Mouse (Mus musculus): ENCODE measurements at regions not wholly inside any gene's neighbourhood (a gene's known extent, or its start where the extent isn't known, plus 50 kb on each side); places are given as distances from the start of the nearest gene placed in this dataset.

DNA sequence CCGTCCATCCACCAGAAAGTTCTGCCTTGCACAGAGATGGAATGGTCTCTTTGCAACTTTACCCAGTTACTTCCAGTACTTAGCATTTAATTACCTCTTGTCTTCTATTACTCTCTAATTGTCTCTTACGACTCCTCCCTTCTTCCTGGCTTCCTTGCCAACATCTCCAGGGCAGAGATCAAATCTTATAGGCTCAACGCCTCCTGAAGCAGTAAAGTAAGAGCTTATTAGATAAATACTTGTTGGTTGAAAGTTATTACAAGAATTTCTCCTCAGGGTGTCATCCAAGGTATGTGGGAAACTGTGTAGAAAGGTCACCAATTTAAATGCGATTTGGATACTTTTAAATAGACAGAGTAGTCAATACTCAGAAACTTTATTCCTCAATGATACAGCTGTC, 528.8 kb downstream of the 1810013L24Rik start:
- no peak for DNase-seq

DNA sequence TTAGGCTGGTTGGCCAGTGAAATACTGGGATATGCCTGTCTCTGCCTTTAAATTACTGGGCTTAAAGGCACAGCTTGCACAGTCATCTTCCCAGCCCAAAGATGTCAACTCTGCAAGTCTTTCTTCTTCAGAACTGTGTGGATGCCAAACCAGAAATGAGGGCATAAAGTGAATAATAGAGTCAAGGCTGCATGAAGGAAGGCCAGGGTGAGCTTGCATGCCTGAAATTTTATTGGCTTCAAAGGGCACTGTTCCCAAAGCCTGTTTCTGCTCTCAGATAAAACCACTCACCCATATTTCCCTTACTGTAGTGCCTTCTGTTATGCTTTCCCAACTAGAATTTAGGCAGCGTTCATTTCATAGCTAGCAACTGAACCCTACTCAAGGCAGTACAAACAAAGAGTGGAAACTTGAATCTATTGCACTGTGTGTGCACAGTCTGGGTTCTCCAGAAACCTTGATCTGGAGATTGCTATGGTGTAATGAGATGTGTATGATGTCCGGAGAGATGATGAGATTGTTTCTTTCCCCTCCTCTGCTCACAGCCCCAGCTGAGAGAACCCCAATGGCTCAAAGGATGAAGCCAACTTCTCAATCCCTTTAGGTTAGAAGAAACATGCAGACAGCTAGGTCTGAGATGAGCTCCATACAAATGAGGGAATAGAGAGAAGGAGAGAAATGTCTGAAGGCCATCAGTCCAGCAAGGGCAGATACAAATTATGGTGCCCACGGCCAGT, 529.7 kb downstream of the 1810013L24Rik start:
- DNase-seq = no peak

DNA sequence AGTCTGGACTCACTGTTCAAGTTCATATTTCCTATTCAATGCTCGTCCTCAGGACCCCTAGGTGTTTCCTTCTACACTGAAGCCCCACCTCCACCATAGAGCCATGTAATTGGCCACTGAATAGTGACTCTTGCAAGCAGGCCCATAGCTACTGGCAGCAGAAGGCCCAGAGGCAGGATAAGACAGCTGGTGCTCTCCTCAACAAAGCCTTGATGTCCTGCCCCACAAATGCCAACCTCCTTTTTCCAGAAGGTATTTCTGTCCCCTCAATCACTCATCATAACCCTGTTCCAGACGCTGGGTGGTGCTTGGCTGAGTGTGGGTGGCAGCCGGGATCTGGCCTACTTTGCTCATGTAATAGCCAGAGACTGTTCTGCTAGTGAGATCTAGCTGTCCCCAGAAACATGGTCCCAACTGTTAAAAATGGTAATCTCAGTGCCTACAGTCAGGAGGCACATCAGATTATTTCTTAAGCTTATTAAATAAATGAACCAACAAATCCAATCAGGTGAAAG, 530.9 kb downstream of the 1810013L24Rik start:
- DNase-seq = no peak

DNA sequence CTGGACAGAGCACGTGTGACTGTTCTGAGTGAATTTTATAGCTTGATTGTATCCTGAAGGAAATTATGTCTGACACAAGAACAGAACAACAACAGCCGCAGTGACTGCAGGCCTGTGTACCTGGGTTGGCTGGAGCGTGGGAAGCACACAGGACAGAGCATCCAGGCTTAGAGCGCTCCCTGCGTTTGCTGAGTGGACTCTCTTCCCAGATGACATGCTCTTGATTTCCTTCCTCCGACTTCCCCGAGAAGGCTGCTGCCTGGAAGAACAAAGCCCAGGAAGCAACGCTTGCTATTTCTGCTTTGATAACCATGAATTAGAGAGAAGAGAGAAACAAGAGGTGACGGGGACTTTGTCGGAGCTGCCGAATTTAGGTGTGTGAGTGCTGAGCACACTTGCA, 532.2 kb downstream of the 1810013L24Rik start:
- no peak for DNase-seq

DNA sequence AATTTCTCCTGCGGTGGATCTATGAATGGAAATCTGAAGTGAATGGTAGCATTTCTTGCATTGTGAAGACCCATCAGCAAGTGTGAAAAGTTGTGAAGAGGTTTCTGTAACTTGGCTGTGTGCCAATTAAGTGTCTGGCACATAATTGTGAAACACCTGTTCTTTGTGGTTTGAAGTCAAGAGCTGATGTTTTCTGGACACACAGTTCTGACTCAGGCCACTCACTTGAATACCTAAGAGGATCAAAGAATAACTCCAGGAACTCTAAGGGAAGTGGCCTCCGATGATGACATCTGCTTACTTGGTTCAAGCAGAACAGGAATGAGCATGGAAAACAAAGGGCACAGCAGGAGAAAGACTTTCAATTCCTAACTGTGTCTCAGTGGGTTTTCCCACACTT, 534.2 kb downstream of the 1810013L24Rik start:
- DNase-seq = peak; percentile 67

DNA sequence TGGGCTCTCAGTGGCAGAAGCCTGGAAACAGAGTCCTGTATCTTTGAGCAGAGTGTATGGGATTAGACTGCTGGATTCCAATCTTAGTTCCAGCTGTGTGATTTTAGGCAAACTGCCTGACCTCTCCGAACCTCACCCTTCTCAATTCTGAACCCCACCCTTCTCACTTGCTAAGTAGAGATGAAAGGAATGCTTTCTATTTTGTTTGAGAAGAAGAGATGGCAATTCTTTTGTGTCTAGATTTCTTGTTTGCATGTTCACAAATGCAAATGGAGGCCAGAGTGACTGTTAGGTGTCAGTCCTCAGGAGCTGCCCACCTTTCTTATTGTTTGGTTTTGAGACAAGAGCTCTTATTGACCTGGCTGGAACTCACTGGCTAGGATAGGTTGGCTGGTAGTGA, 561.1 kb downstream of the 1810013L24Rik start:
- no peak for DNase-seq

DNA sequence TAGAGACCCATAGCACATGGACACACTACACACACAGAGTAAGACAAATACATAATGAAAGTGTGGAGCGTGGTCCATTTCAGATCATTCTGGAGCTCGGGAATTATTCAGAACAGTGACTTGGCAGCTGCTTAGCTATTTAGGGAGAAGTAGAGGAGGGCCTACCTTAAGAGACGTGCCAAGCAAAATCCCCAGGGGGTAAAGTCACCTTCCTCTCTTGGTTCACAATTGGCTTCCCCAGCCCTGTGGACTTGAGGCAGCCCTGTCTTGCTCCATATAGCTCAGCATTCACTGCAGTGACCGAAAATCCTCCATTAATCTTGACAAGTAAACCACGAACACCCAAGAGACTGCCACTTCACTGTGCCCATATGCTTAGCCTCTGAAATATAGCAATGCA, 574.8 kb downstream of the 1810013L24Rik start:
- no peak for DNase-seq

DNA sequence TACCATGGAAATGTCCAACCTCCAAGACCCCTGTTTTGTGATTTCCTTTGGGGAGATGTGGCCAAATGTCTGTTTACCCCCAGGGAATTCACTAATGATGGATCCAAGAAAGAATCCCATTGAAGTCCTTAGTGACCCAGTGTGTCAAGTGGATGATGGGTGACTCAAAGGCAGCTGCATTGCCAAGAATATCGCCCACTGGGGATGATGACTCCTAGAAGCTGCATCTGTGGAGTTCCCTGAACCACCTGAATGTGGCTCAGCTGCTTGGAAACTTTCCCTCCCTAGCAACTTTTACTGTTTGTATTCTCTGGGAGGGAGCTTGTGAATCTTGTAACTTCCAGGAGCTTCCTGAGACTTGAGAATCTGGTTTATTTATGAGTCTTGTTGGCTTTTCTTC, 578.3 kb downstream of the 1810013L24Rik start:
- DNase-seq = no peak

DNA sequence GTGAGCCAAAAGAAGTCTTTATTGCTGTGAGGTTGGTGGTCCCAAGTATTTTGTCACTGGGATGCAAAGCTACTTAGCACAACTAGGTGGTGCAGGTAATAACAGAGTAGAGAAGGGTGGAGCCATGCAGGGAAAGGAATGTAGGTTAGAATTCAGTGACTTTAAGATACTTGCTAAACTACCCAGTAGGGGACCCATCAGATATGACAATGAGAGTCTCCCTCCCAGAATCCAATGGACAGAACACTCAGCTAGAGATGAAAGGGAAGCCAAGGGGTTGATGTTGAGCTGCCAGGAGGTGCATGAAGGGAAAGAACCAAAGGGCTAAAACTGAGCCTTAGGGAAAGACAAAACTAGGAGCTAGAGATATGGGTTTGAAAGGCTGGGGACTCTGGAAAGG, 564.9 kb downstream of the Grin2a start:
- no peak for DNase-seq

DNA sequence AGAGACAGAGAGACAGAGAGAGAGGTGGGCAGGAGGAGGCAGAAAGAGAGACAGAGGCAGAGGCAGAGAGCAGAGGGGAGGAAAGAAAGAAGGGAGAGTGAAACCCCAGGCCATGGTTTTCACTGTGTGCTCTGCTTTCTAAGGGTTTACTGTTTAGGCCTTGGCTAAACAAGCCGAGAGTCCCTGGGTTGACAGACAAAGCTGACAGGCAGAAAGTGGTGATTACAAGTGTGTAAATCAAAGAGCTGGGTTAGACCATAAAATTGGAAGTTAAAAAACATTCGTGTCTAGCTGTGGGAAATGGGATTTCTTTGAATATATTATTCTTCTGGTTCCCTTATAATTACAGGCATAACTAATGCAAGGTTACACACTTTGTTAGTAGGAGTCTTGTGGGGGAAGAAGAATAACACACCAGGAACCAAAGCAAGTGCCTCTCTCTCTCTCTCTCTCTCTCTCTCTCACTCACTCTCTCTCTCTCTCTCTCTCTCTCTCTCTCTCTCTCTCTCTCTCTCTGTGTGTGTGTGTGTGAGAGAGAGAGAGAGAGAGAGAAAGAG, 556.0 kb downstream of the Grin2a start:
- DNase-seq = no peak

DNA sequence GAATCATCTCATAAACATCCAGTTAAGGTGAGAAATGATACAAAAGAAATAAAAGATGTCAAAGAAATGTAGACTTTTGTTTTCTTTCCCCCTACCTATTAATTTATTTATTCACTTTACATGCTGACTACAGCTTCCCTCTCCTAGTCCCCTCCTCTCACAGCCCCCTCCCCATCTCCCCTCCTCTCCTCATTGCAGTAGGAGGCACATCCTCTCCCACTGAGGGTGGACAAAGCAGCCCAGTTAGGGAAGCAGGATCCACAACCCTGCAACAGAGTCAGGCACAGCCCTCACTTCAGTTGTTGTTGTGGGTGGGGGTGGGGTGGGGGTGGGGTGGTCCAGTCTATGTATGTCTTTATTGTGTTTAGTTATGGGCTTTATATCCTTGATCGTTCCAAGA, 555.5 kb downstream of the Grin2a start:
- no peak for DNase-seq

DNA sequence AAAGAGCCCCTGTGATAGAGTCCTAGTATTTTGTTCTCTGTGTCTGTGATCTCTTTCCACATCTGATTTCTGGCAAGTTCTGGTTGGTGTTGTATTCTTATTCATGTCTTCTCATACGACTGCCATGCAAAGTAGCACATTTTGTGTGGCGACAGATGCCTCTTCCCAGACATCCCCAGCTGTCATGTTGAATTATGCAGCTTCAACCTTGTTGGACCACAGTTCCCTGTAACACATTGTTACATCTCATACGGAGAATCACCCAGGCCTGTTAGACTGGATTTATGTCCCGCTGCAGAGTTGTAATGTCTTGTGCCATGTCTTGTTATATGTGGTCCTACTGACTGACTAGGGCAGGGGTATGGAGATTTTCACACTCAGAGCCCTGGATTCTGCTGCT, 543.3 kb downstream of the Grin2a start:
- DNase-seq = no peak

DNA sequence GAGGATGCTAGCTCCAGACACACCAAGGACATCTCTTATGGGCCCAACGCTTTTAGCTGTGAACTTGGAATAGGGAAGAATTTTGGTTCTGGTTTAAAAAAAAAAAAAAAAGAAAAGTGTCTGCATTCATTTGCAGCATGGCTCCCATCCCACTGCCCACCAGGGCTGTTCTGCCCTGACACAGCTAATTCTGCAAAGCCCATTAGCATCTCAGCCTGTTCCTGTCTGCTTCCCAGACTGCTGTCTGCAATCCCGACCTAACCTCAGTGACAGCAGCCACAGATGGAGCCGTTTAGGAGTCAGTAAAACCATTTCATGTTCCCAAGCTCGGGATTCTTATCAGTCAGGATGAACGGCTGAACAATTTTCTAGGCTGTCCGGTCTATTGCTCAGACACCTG, 537.8 kb downstream of the Grin2a start:
- no peak for DNase-seq

DNA sequence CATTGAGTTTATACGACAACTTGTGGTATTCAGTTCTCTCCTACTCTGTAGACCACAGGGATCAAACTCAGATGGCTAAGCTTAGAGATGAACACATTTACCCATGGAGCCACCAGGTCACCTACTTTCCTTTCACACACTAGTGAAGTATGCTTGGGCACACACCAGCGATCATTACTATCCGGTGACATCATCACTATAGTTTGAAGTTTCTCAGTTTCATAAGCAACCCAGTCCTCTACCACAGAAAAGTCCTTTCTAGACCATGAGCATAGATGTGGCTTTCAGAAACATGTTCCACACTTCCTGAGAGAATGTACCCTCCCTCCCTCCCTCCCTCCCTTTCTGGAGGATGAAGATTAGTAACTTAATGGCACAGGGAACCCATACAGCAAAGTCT, 532.9 kb downstream of the Grin2a start:
- no peak for DNase-seq

DNA sequence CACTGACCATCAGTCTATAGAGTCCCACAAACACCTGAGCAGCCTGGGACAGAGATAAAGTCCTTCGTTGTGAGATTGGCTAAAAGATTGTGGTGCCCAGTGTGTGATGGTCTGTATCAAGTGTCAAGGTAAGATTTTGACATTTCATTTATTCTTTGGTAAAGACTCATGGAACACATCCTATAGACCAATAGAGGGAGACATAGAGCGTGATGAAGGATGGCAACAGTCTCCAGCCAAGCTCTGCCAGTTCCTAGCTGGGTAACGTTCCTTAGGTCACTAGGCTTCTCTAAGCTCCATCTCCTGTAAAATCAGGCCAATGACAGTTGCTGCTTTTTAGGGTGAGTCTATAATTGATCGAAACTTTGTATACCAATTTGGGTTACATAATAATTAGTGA, 526.0 kb downstream of the Grin2a start:
- DNase-seq = no peak

DNA sequence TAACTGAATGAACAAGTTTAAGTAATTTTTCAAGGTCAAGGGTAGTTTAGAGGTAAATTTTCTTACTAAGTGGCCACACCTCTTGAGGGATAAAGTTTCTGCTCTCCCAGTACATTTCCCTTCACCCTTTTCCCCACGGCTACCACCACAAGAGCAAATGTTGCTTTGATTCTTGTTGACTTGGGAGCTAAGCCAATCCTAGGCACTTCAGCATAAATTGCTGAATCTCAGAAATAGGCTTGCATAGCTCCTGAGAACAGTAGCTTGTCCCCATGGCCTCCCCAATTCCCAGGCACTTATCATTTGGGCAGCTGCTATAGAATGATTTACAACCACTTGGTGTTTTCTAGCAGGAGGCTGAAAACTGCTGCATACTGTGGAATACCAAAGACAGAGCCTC, 510.1 kb downstream of the Grin2a start:
- peak; percentile 44 for DNase-seq

DNA sequence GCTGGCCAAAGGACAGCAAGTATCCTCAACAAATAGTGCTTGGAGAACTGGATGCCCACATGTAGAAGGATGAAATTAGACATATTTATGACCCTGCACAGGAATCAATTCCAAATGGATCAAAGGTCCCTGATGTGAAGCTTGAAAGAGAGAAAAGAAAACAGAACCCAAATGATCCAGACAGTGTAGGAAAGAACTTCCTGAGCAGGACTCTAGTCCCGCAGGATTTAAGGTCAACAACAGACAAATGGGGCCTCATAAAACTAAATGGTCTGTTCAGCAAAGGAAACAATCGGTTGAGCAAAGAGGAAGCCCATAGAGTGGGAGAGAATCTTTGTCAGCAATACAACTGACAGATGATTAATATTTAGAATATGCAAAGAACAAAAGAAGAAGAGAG, 497.1 kb downstream of the Grin2a start:
- DNase-seq = no peak

DNA sequence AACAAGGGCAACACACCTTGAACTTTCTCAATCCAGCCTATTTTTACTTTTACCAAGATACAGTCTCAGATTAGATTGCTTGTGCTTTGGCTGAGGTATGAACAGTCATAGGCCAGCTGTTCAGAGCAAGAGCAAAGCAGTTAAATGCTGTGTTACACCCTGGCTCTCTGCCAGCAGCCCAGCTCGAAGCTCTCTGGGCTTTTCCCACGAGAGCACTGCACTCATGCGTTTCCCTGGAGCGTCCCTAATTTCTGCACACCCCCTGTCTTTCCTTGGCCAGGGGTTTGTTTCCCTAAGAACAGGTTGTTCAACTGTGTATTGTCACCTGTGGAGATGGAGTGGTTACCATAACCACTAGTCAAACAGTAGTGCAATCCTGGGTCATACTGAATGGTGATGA, 493.6 kb downstream of the Grin2a start:
- peak; percentile 56 for DNase-seq

DNA sequence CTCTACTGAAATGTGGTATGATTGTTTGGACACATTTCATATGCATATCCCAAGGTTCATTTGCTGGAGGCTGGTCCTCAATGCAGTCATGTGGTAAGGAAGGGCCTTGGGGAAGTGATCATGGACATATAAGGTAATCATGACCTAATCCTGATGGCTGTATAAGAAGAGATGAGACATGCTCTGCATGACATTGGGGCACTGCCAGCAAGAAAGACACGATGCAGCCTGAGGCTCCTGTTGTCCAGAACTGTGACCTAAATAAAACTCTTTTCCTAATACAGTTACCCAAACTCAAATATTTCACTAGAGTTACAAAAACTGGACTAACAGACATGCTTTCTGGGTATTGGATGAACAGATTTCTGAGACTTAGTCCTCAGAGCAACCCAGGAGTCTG, 485.7 kb downstream of the Grin2a start:
- no peak for DNase-seq

DNA sequence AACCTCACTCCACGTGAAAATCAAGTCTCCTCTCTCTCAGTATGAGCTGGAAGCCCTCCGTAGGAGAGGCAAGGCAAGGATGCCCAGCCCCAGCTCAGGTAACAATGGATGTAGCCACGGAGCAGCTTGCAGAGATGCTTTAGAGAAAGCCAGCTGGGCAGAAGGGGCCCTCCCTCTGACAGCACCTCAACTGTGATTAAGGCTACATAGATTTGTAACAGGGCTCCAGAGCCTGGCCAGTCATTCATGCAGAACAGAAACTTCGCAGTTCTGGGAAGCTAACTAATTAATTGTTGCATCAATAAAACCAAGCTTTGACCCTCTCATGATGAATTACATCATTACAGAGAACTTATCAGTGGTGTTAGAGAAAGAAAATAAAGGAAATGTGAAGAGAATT, 480.8 kb downstream of the Grin2a start:
- no peak for DNase-seq

Measured in lung, postnatal 36 days (tissue).